Mouse (Mus musculus) bone marrow, adult 2 months (tissue): Measurements from ENCODE around the gene Kpna7.

Experiments
- CTCF ChIP-seq: fragments of 200-500 bp; IDR thresholded peaks from 2 replicates; pipeline ENCODE4 v1.5.1; 2011; ENCODE audit warnings: low read length, control low read depth; ENCODE audit not compliant: control insufficient read depth, insufficient read depth
- POLR2A ChIP-seq: fragments of 200-500 bp; IDR thresholded peaks from 2 replicates; pipeline ENCODE4 v1.6.1; 2011; ENCODE audit warnings: low read depth, mild to moderate bottlenecking, control low read depth, low read length, borderline replicate concordance; ENCODE audit not compliant: control insufficient read depth

DNA sequence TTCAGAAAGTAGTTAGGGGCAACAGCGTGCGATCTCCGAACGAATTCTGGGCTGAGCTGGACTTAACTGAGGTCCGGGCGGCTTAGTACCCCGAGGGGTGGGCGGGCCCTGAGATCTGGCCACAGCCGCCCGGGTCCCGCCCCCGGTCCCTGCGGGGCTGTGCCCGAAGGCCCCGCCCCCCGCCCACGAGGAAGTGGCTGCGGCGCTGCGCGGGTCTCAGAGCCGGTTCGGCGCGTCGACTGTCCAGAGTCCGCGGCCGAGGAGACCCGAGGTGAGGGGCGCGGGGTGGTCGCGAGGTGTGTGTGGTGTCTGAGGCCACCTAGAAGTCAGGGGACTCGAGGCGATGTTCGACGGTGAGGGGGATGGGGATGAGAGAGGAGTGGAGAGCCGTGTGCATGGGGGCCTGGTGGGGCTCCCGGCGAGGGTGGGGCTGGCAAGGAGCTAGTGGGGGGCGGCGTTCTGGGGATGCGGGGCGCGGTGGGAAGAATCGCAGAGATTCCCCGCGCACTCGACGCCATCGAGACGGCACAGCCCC is 30.3 kb upstream of the Kpna7 start, which contains the start of gene Arpc1b:
- TF ChIP-seq POLR2A (peak; percentile 79; the same call in 1 of the 2 replicates), CTCF (no peak)
